Mouse (Mus musculus) cerebellum, adult 2 months (tissue): ENCODE measurements around the gene Mmrn1. TPM values are rescaled to one million over a fixed set of nuclear protein-coding genes. Genes with fewer than 3 reads are reported as not detected.

Experiments
- DNase-seq, 2 experiments: peaks; one replicate each; pipeline ENCODE4 v3.0.0; 2021
- H3K27ac ChIP-seq: fragments of 200-500 bp; 2 replicates; pipeline ENCODE4 v1.5.1; 2012; ENCODE audit warnings: low read length, control low read depth, inconsistent platforms; ENCODE audit not compliant: insufficient read depth
- H3K27me3 ChIP-seq: fragments of 200-500 bp; 2 replicates; pipeline ENCODE4 v1.6.1; 2012; ENCODE audit warnings: inconsistent platforms, mild to moderate bottlenecking, low read length, moderate library complexity; ENCODE audit not compliant: control insufficient read depth, insufficient read depth
- H3K4me1 ChIP-seq: fragments of 200-500 bp; 2 replicates; pipeline ENCODE4 v1.6.1; 2011; ENCODE audit warnings: low read length; ENCODE audit not compliant: control insufficient read depth, insufficient read depth
- H3K4me3 ChIP-seq: fragments of 200-500 bp; replicated peaks from 2 replicates; pipeline ENCODE3; 2011; ENCODE audit warnings: mild to moderate bottlenecking, low read depth, low read length, control low read depth; ENCODE audit not compliant: insufficient read depth
- CTCF ChIP-seq: fragments of 200-500 bp; IDR thresholded peaks from 2 replicates; pipeline ENCODE4 v1.5.1; 2011; ENCODE audit warnings: low read depth, mild to moderate bottlenecking, control low read depth, low read length, moderate library complexity, borderline replicate concordance; ENCODE audit not compliant: insufficient read depth
- POLR2A ChIP-seq: fragments of 200-500 bp; IDR thresholded peaks from 2 replicates; pipeline ENCODE4 v1.6.1; 2011; ENCODE audit warnings: low read length, control low read depth, borderline replicate concordance; ENCODE audit not compliant: insufficient read depth
- WGBS: fragments of 180-500 bp; shearing (Covaris S2); methylation state at CpG from one replicate; pipeline ENCODE4 v1.1.7; 2018; 5-methylcytosine and 5-hydroxymethylcytosine counted together
- polyA plus RNA-seq: library from polyadenylated mRNA; depleted of rRNA; stranded (reverse); fragments of >200 nt; gene quantifications from 2 replicates; pipeline ENCODE4 v1.2.3, GENCODE M21; 2012; rRNA removed

The Mmrn1 gene
- polyA plus RNA-seq, 1 experiment: not detected

- TF ChIP-seq POLR2A: no peak
- TF ChIP-seq CTCF: no peak
- H3K27ac ChIP-seq: no peak overlapping the region
- no peaks in the 10 kb centered on the region for H3K4me1 ChIP-seq
- DNase-seq: peak in 1 of 2 experiments; percentile 11
- no peaks in the 10 kb centered on the region for H3K27me3 ChIP-seq
- WGBS: 15% methylated on average over 1 of the region's 1 CpGs
- H3K4me3 ChIP-seq: no peak overlapping the region
Observed at GRCm38 (mm10) chr6:61033251-61033650, 108.5 kb downstream of the Mmrn1 start.

Other genes with a start within 250 kb of the Mmrn1 start
- gene Snca, start 95.1 kb upstream of the Mmrn1 start, polyA plus RNA-seq: 84.4 and 90.8 TPM in 2 replicates